Mouse (Mus musculus): ENCODE results near the gene Calm4. TPM values are rescaled to one million over a fixed set of nuclear protein-coding genes. Genes with fewer than 3 reads are reported as not detected.
"Not testable (repeated sequence)": the region's sequence is repeated elsewhere in the genome, so short reads cannot be mapped to it uniquely, and the experiment has no call there.

The Calm4 gene
- polyA plus RNA-seq, 1 experiment from 2014 or later: not detected

GRCm38 (mm10) chr13:3840662-3841061 is 3.1 kb downstream of the Calm4 start:
- H3K27ac ChIP-seq (ENCODE audit: low read depth, low read length); H3K36me3 ChIP-seq (ENCODE audit: control insufficient read depth, insufficient read depth, low read length); DNase-seq (ENCODE audit: low spot score); H3K27me3 ChIP-seq (replicated peaks; ENCODE audit: control insufficient read depth, insufficient read depth, low read length); H3K9ac ChIP-seq (ENCODE audit: low read length); H3K4me2 ChIP-seq (ENCODE audit: low read length); H3K4me3 ChIP-seq (ENCODE audit: low read depth, low read length); ATAC-seq; H3K9me3 ChIP-seq (replicated peaks; ENCODE audit: control insufficient read depth, low read length); H3K4me1 ChIP-seq (ENCODE audit: control insufficient read depth, insufficient read depth, low read length): not testable (repeated sequence)

- ATAC-seq: no peak
- no peaks in the 10 kb centered on the region for H3K9me3 ChIP-seq (replicated peaks; ENCODE audit: control insufficient read depth, low read length)
Measured at GRCm38 (mm10) chr13:3850330-3850729, 12.8 kb downstream of the Calm4 start.

GRCm38 (mm10) chr13:3853648-3854333 is 16.2 kb downstream of the Calm4 start, which contains the start of gene Calm5:
TSS of gene Calm5 (plus strand) at chr13:3854173.
- not testable (repeated sequence) for H3K9me3 ChIP-seq (replicated peaks; ENCODE audit: control insufficient read depth, low read length); H3K36me3 ChIP-seq (ENCODE audit: control insufficient read depth, insufficient read depth, low read length); H3K27ac ChIP-seq (ENCODE audit: low read depth, low read length); H3K27me3 ChIP-seq (replicated peaks; ENCODE audit: control insufficient read depth, insufficient read depth, low read length); DNase-seq (ENCODE audit: low spot score); H3K9ac ChIP-seq (ENCODE audit: low read length); H3K4me1 ChIP-seq (ENCODE audit: control insufficient read depth, insufficient read depth, low read length); H3K4me3 ChIP-seq (ENCODE audit: low read depth, low read length); H3K4me2 ChIP-seq (ENCODE audit: low read length); ATAC-seq
- 86% methylated on average over 3 of the region's 3 CpGs for WGBS

More at GRCm38 (mm10) chr13:3850330-3850729, 12.8 kb downstream of the Calm4 start:
- no peaks in the 10 kb centered on the region for H3K27me3 ChIP-seq (replicated peaks; ENCODE audit: control insufficient read depth, insufficient read depth, low read length)
- DNase-seq (ENCODE audit: low spot score): no peak
- H3K4me3 ChIP-seq (ENCODE audit: low read depth, low read length): no peak overlapping the region
- no peak overlapping the region for H3K9ac ChIP-seq (ENCODE audit: low read length)
- WGBS: 92% methylated on average over 1 of the region's 1 CpGs
- no peak overlapping the region for H3K4me2 ChIP-seq (ENCODE audit: low read length)
- H3K27ac ChIP-seq (ENCODE audit: low read depth, low read length): no peak overlapping the region
- H3K4me1 ChIP-seq (ENCODE audit: control insufficient read depth, insufficient read depth, low read length): no peaks in the 10 kb centered on the region
- no peaks in the 10 kb centered on the region for H3K36me3 ChIP-seq (ENCODE audit: control insufficient read depth, insufficient read depth, low read length)

GRCm38 (mm10) chr13:3854856-3855255 is 17.3 kb downstream of the Calm4 start:
- Histone ChIP-seq H3K36me3 (ENCODE audit: control insufficient read depth, insufficient read depth, low read length) (no peaks in the 10 kb centered on the region), H3K27ac (ENCODE audit: low read depth, low read length) (no peak overlapping the region), H3K27me3 (replicated peaks; ENCODE audit: control insufficient read depth, insufficient read depth, low read length) (no peaks in the 10 kb centered on the region), H3K4me2 (ENCODE audit: low read length) (no peak overlapping the region), H3K9me3 (replicated peaks; ENCODE audit: control insufficient read depth, low read length) (no peaks in the 10 kb centered on the region), H3K9ac (ENCODE audit: low read length) (no peak overlapping the region), H3K4me3 (ENCODE audit: low read depth, low read length) (no peak overlapping the region), H3K4me1 (ENCODE audit: control insufficient read depth, insufficient read depth, low read length) (no peaks in the 10 kb centered on the region)
- DNase-seq (ENCODE audit: low spot score): no peak
- WGBS: 91% methylated on average over 2 of the region's 2 CpGs
- ATAC-seq: no peak

- 85% methylated on average over 1 of the region's 1 CpGs for WGBS
- H3K4me1 ChIP-seq (ENCODE audit: control insufficient read depth, insufficient read depth, low read length): no peaks in the 10 kb centered on the region
- ATAC-seq: no peak
Measured at GRCm38 (mm10) chr13:3856252-3856651, 18.7 kb downstream of the Calm4 start.

GRCm38 (mm10) chr13:3861251-3861650 is 23.7 kb downstream of the Calm4 start:
- 93% methylated on average over 8 of the region's 8 CpGs for WGBS
- no peak overlapping the region for H3K9ac ChIP-seq (ENCODE audit: low read length)
- no peaks in the 10 kb centered on the region for H3K27me3 ChIP-seq (replicated peaks; ENCODE audit: control insufficient read depth, insufficient read depth, low read length)
- H3K4me1 ChIP-seq (ENCODE audit: control insufficient read depth, insufficient read depth, low read length): no peaks in the 10 kb centered on the region
- ATAC-seq: no peak
- H3K36me3 ChIP-seq (ENCODE audit: control insufficient read depth, insufficient read depth, low read length): no peaks in the 10 kb centered on the region
- no peak overlapping the region for H3K27ac ChIP-seq (ENCODE audit: low read depth, low read length)
- H3K4me2 ChIP-seq (ENCODE audit: low read length): no peak overlapping the region
- no peak overlapping the region for H3K4me3 ChIP-seq (ENCODE audit: low read depth, low read length)
- no peak for DNase-seq (ENCODE audit: low spot score)
- no peaks in the 10 kb centered on the region for H3K9me3 ChIP-seq (replicated peaks; ENCODE audit: control insufficient read depth, low read length)

More at GRCm38 (mm10) chr13:3856252-3856651, 18.7 kb downstream of the Calm4 start:
- Histone ChIP-seq H3K4me2 (ENCODE audit: low read length) (no peak overlapping the region), H3K9ac (ENCODE audit: low read length) (no peak overlapping the region), H3K4me3 (ENCODE audit: low read depth, low read length) (no peak overlapping the region), H3K9me3 (replicated peaks; ENCODE audit: control insufficient read depth, low read length) (no peaks in the 10 kb centered on the region), H3K27ac (ENCODE audit: low read depth, low read length) (no peak overlapping the region), H3K27me3 (replicated peaks; ENCODE audit: control insufficient read depth, insufficient read depth, low read length) (no peaks in the 10 kb centered on the region), H3K36me3 (ENCODE audit: control insufficient read depth, insufficient read depth, low read length) (no peaks in the 10 kb centered on the region)
- no peak for DNase-seq (ENCODE audit: low spot score)

- no peak for ATAC-seq
- no peaks in the 10 kb centered on the region for H3K27me3 ChIP-seq (replicated peaks; ENCODE audit: control insufficient read depth, insufficient read depth, low read length)
- no peak overlapping the region for H3K4me3 ChIP-seq (ENCODE audit: low read depth, low read length)
- H3K9me3 ChIP-seq (replicated peaks; ENCODE audit: control insufficient read depth, low read length): no peaks in the 10 kb centered on the region
- H3K27ac ChIP-seq (ENCODE audit: low read depth, low read length): no peak overlapping the region
- no peaks in the 10 kb centered on the region for H3K4me1 ChIP-seq (ENCODE audit: control insufficient read depth, insufficient read depth, low read length)
- no peak overlapping the region for H3K9ac ChIP-seq (ENCODE audit: low read length)
- WGBS: 67% methylated on average over 3 of the region's 3 CpGs
- DNase-seq (ENCODE audit: low spot score): no peak
- no peak overlapping the region for H3K4me2 ChIP-seq (ENCODE audit: low read length)
- H3K36me3 ChIP-seq (ENCODE audit: control insufficient read depth, insufficient read depth, low read length): no peaks in the 10 kb centered on the region
Measured at GRCm38 (mm10) chr13:3862325-3862724, 24.8 kb downstream of the Calm4 start.

- Histone ChIP-seq H3K27me3 (replicated peaks; ENCODE audit: control insufficient read depth, insufficient read depth, low read length) (no peaks in the 10 kb centered on the region), H3K27ac (ENCODE audit: low read depth, low read length) (no peak overlapping the region), H3K9me3 (replicated peaks; ENCODE audit: control insufficient read depth, low read length) (no peaks in the 10 kb centered on the region), H3K4me2 (ENCODE audit: low read length) (no peak overlapping the region), H3K9ac (ENCODE audit: low read length) (no peak overlapping the region), H3K4me1 (ENCODE audit: control insufficient read depth, insufficient read depth, low read length) (no peaks in the 10 kb centered on the region), H3K4me3 (ENCODE audit: low read depth, low read length) (no peak overlapping the region), H3K36me3 (ENCODE audit: control insufficient read depth, insufficient read depth, low read length) (no peaks in the 10 kb centered on the region)
- ATAC-seq (no peak), DNase-seq (ENCODE audit: low spot score) (no peak)
- 89% methylated on average over 10 of the region's 10 CpGs for WGBS
Measured at GRCm38 (mm10) chr13:3862922-3863580, 25.5 kb downstream of the Calm4 start.

- Histone ChIP-seq H3K27me3 (replicated peaks; ENCODE audit: control insufficient read depth, insufficient read depth, low read length) (no peaks in the 10 kb centered on the region), H3K27ac (ENCODE audit: low read depth, low read length) (no peak overlapping the region), H3K9me3 (replicated peaks; ENCODE audit: control insufficient read depth, low read length) (no peaks in the 10 kb centered on the region), H3K4me2 (ENCODE audit: low read length) (no peak overlapping the region), H3K4me3 (ENCODE audit: low read depth, low read length) (no peak overlapping the region), H3K36me3 (ENCODE audit: control insufficient read depth, insufficient read depth, low read length) (no peaks in the 10 kb centered on the region), H3K4me1 (ENCODE audit: control insufficient read depth, insufficient read depth, low read length) (no peaks in the 10 kb centered on the region), H3K9ac (ENCODE audit: low read length) (no peak overlapping the region)
- DNase-seq (ENCODE audit: low spot score): no peak
- ATAC-seq: no peak
- 89% methylated on average over 14 of the region's 14 CpGs for whole genome bisulfite sequencing
Measured at GRCm38 (mm10) chr13:3865648-3866354, 28.2 kb downstream of the Calm4 start.
